Mouse (Mus musculus): Measurements from ENCODE around the gene Gnaz. TPM values are rescaled to one million over a fixed set of nuclear protein-coding genes. Genes with fewer than 3 reads are reported as not detected.

Gene Gnaz
- polyA plus RNA-seq, 1 experiment from 2014 or later = 6.1 TPM

GRCm38 (mm10) chr10:74938410-74938809 lies 28.6 kb upstream of the Gnaz start:
- Histone ChIP-seq H3K36me3 (ENCODE audit: control insufficient read depth, insufficient read depth, low read length) (no peaks in the 10 kb centered on the region), H3K4me2 (replicated peaks; ENCODE audit: low read depth, low read length) (no peak overlapping the region), H3K27ac (ENCODE audit: low read length) (no peak overlapping the region), H3K27me3 (ENCODE audit: control insufficient read depth, insufficient read depth, low read length) (no peaks in the 10 kb centered on the region), H3K9ac (replicated peaks; ENCODE audit: low read depth, low read length) (no peak overlapping the region), H3K9me3 (ENCODE audit: control insufficient read depth, low read depth, low read length) (no peaks in the 10 kb centered on the region), H3K4me3 (ENCODE audit: low read depth, low read length) (no peak overlapping the region), H3K4me1 (ENCODE audit: control insufficient read depth, insufficient read depth, low read length) (no peaks in the 10 kb centered on the region)
- 57% methylated on average over 5 of the region's 5 CpGs for WGBS
- ATAC-seq (ENCODE audit: insufficient number of reproducible peaks, insufficient read depth, low FRiP score, low read depth) = no peak

DNA sequence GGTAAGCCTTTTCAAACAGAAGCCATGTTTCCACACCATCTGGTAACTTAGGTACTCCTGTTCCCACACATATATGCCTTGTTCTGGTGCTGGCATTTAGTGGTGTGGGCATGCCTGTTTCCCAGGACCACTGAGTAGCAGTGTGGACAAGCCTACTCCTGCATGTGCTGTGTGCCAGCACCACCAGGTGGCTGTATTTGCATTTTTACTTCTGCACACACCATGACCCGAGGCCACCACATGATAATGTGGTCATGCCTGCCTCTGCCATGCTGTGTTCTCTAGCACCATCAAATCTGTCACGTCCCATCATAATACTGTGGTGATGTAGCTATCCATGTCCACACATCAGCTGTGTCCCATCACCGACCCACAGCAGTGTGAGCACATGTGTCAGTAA lies 27.7 kb upstream of the Gnaz start:
- H3K9me3 ChIP-seq (ENCODE audit: control insufficient read depth, low read depth, low read length) = no peaks in the 10 kb centered on the region
- no peak overlapping the region for H3K9ac ChIP-seq (replicated peaks; ENCODE audit: low read depth, low read length)
- H3K4me1 ChIP-seq (ENCODE audit: control insufficient read depth, insufficient read depth, low read length) = no peaks in the 10 kb centered on the region
- H3K27ac ChIP-seq (ENCODE audit: low read length) = no peak overlapping the region
- H3K4me2 ChIP-seq (replicated peaks; ENCODE audit: low read depth, low read length) = no peak overlapping the region
- H3K4me3 ChIP-seq (ENCODE audit: low read depth, low read length) = no peak overlapping the region
- WGBS = 56% methylated on average over 3 of the region's 3 CpGs
- ATAC-seq (ENCODE audit: insufficient number of reproducible peaks, insufficient read depth, low FRiP score, low read depth) = no peak
- H3K36me3 ChIP-seq (ENCODE audit: control insufficient read depth, insufficient read depth, low read length) = no peaks in the 10 kb centered on the region
- no peaks in the 10 kb centered on the region for H3K27me3 ChIP-seq (ENCODE audit: control insufficient read depth, insufficient read depth, low read length)

DNA sequence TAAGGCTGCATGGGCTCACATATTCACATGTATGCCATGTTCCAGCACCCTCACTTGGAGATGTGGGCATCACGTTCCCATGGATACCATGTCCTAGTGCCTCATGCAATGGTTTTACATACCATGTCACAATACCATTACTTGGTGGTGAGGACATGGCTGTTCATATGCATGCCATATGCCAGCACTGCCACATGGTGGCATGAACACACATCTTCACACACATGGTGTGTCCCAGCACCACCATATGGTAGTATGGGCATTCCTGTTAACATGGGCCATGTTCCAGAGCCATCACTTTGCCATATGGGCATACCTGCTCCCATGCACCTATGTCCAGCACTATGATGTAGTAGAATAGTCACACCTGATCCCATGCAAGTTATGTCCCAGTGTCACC lies 26.2 kb upstream of the Gnaz start:
- Histone ChIP-seq H3K4me1 (ENCODE audit: control insufficient read depth, insufficient read depth, low read length) (no peaks in the 10 kb centered on the region), H3K9me3 (ENCODE audit: control insufficient read depth, low read depth, low read length) (no peaks in the 10 kb centered on the region), H3K4me3 (ENCODE audit: low read depth, low read length) (no peak overlapping the region), H3K9ac (replicated peaks; ENCODE audit: low read depth, low read length) (no peak overlapping the region), H3K27me3 (ENCODE audit: control insufficient read depth, insufficient read depth, low read length) (no peaks in the 10 kb centered on the region), H3K36me3 (ENCODE audit: control insufficient read depth, insufficient read depth, low read length) (no peaks in the 10 kb centered on the region), H3K4me2 (replicated peaks; ENCODE audit: low read depth, low read length) (no peak overlapping the region), H3K27ac (ENCODE audit: low read length) (no peak overlapping the region)
- 97% methylated on average over 1 of the region's 1 CpGs for WGBS
- ATAC-seq (ENCODE audit: insufficient number of reproducible peaks, insufficient read depth, low FRiP score, low read depth) = no peak

- H3K4me2 ChIP-seq (replicated peaks; ENCODE audit: low read depth, low read length) = no peak overlapping the region
- H3K36me3 ChIP-seq (ENCODE audit: control insufficient read depth, insufficient read depth, low read length) = no peaks in the 10 kb centered on the region
- H3K4me1 ChIP-seq (ENCODE audit: control insufficient read depth, insufficient read depth, low read length) = no peaks in the 10 kb centered on the region
- no peak for ATAC-seq (ENCODE audit: insufficient number of reproducible peaks, insufficient read depth, low FRiP score, low read depth)
- no peak overlapping the region for H3K4me3 ChIP-seq (ENCODE audit: low read depth, low read length)
- no peaks in the 10 kb centered on the region for H3K27me3 ChIP-seq (ENCODE audit: control insufficient read depth, insufficient read depth, low read length)
- 50% methylated on average over 9 of the region's 9 CpGs for WGBS
- no peaks in the 10 kb centered on the region for H3K9me3 ChIP-seq (ENCODE audit: control insufficient read depth, low read depth, low read length)
- H3K27ac ChIP-seq (ENCODE audit: low read length) = no peak overlapping the region
- H3K9ac ChIP-seq (replicated peaks; ENCODE audit: low read depth, low read length) = no peak overlapping the region
Observed at GRCm38 (mm10) chr10:74952830-74953443, 14.0 kb upstream of the Gnaz start.

GRCm38 (mm10) chr10:74964380-74964779 lies 2.6 kb upstream of the Gnaz start:
- 64% methylated on average over 1 of the region's 1 CpGs for WGBS
- Histone ChIP-seq H3K27ac (ENCODE audit: low read length) (no peak overlapping the region), H3K27me3 (ENCODE audit: control insufficient read depth, insufficient read depth, low read length) (no peaks in the 10 kb centered on the region), H3K4me2 (replicated peaks; ENCODE audit: low read depth, low read length) (no peak overlapping the region), H3K9me3 (ENCODE audit: control insufficient read depth, low read depth, low read length) (no peaks in the 10 kb centered on the region), H3K4me3 (ENCODE audit: low read depth, low read length) (no peak overlapping the region), H3K36me3 (ENCODE audit: control insufficient read depth, insufficient read depth, low read length) (no peaks in the 10 kb centered on the region), H3K4me1 (ENCODE audit: control insufficient read depth, insufficient read depth, low read length) (peaks cover 12% of the 10 kb centered on the region; the same call in 1 of the 2 replicates), H3K9ac (replicated peaks; ENCODE audit: low read depth, low read length) (no peak overlapping the region)
- no peak for ATAC-seq (ENCODE audit: insufficient number of reproducible peaks, insufficient read depth, low FRiP score, low read depth)

- no peaks in the 10 kb centered on the region for H3K9me3 ChIP-seq (ENCODE audit: control insufficient read depth, low read depth, low read length)
- 2% methylated on average over 25 of the region's 25 CpGs for WGBS
- ATAC-seq (ENCODE audit: insufficient number of reproducible peaks, insufficient read depth, low FRiP score, low read depth) = no peak
Observed at GRCm38 (mm10) chr10:74967651-74968267, 782 bp downstream of the Gnaz start.

DNA sequence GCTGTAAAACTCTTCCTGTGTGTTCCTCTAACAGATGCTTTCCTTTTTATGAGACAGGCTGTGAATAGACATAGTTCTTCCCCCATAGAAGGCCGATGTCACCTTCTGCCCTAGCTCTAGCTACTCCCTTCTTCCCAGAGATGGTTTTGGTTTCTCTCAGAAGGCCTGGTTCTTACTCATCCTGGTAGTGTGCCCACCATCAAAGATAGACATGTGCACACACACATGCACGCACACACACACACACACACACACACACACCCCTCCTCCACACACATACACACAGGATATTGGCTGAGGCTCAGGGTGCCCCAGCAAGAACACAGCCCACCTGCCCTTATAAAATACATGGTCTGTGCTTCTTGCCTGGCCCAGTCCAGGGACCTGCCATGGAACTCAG lies 2.3 kb downstream of the Gnaz start:
- Histone ChIP-seq H3K4me1 (ENCODE audit: control insufficient read depth, insufficient read depth, low read length) (peaks cover 12% of the 10 kb centered on the region; the same call in 1 of the 2 replicates), H3K9ac (replicated peaks; ENCODE audit: low read depth, low read length) (no peak overlapping the region), H3K27ac (ENCODE audit: low read length) (no peak overlapping the region), H3K27me3 (ENCODE audit: control insufficient read depth, insufficient read depth, low read length) (no peaks in the 10 kb centered on the region), H3K9me3 (ENCODE audit: control insufficient read depth, low read depth, low read length) (no peaks in the 10 kb centered on the region), H3K36me3 (ENCODE audit: control insufficient read depth, insufficient read depth, low read length) (no peaks in the 10 kb centered on the region), H3K4me2 (replicated peaks; ENCODE audit: low read depth, low read length) (no peak overlapping the region), H3K4me3 (ENCODE audit: low read depth, low read length) (no peak overlapping the region)
- WGBS = 87% methylated on average over 2 of the region's 2 CpGs
- no peak for ATAC-seq (ENCODE audit: insufficient number of reproducible peaks, insufficient read depth, low FRiP score, low read depth)

More at GRCm38 (mm10) chr10:74967651-74968267, 782 bp downstream of the Gnaz start:
- Histone ChIP-seq H3K9ac (replicated peaks; ENCODE audit: low read depth, low read length) (peak overlapping the region; percentile 36; the same call in 1 of the 2 replicates), H3K27ac (ENCODE audit: low read length) (no peak overlapping the region), H3K4me1 (ENCODE audit: control insufficient read depth, insufficient read depth, low read length) (peaks cover 12% of the 10 kb centered on the region; the same call in 1 of the 2 replicates), H3K27me3 (ENCODE audit: control insufficient read depth, insufficient read depth, low read length) (no peaks in the 10 kb centered on the region), H3K4me2 (replicated peaks; ENCODE audit: low read depth, low read length) (peak overlapping the region; percentile 96), H3K4me3 (ENCODE audit: low read depth, low read length) (peak overlapping the region; percentile 56), H3K36me3 (ENCODE audit: control insufficient read depth, insufficient read depth, low read length) (no peaks in the 10 kb centered on the region)

DNA sequence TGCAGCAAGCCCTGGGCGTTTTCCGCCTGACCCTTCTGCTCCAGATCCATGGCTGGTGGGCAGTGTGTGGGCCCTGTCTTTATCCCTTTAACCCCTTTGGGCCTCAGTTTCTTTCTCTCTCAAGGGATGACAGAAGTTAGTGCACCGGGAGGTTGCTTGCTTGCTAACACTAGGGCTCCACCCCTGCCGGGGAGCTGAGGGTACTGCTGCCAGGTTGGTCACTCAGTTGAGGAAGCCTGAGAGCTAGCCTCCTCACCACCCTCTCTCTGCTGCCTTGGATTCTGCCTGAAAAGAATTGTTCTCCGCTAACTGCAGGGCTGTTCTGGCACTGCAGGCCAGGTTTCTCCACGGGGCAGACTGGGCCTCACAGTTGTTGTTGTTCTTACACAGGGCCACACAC lies 6.0 kb downstream of the Gnaz start:
- Histone ChIP-seq H3K9me3 (ENCODE audit: control insufficient read depth, low read depth, low read length) (no peaks in the 10 kb centered on the region), H3K4me1 (ENCODE audit: control insufficient read depth, insufficient read depth, low read length) (peaks cover 9% of the 10 kb centered on the region; the same call in 1 of the 2 replicates), H3K36me3 (ENCODE audit: control insufficient read depth, insufficient read depth, low read length) (no peaks in the 10 kb centered on the region), H3K9ac (replicated peaks; ENCODE audit: low read depth, low read length) (no peak overlapping the region), H3K27me3 (ENCODE audit: control insufficient read depth, insufficient read depth, low read length) (no peaks in the 10 kb centered on the region), H3K4me3 (ENCODE audit: low read depth, low read length) (no peak overlapping the region), H3K4me2 (replicated peaks; ENCODE audit: low read depth, low read length) (no peak overlapping the region), H3K27ac (ENCODE audit: low read length) (no peak overlapping the region)
- WGBS = 82% methylated on average over 6 of the region's 6 CpGs
- no peak for ATAC-seq (ENCODE audit: insufficient number of reproducible peaks, insufficient read depth, low FRiP score, low read depth)
